Mouse (Mus musculus): ENCODE measurements at regions not wholly inside any gene's neighbourhood (a gene's known extent, or its start where the extent isn't known, plus 50 kb on each side); places are given as distances from the start of the nearest gene placed in this dataset.
"Not testable (repeated sequence)": the region's sequence is repeated elsewhere in the genome, so short reads cannot be mapped to it uniquely, and the experiment has no call there.

- DNase-seq (ENCODE audit: low spot score in 2 of 2) = no peak
Observed at GRCm38 (mm10) chr14:45806726-45807280, 148.9 kb upstream of the Ddhd1 start.

GRCm38 (mm10) chr14:45807767-45808166 is 149.8 kb upstream of the Ddhd1 start:
- no peak for DNase-seq (ENCODE audit: low spot score in 2 of 2)

- DNase-seq (ENCODE audit: low spot score in 2 of 2) = no peak
Observed at GRCm38 (mm10) chr14:45809491-45809890, 151.5 kb upstream of the Ddhd1 start.

- no peak for DNase-seq (ENCODE audit: low spot score in 2 of 2)
Observed at GRCm38 (mm10) chr14:45810101-45810500, 152.2 kb upstream of the Ddhd1 start.

GRCm38 (mm10) chr14:45810630-45811029 is 152.7 kb upstream of the Ddhd1 start:
- DNase-seq (ENCODE audit: low spot score in 2 of 2) = no peak

GRCm38 (mm10) chr14:45815598-45815997 is 157.7 kb upstream of the Ddhd1 start:
- no peak for DNase-seq (ENCODE audit: low spot score in 2 of 2)

GRCm38 (mm10) chr14:45816611-45817010 is 158.7 kb upstream of the Ddhd1 start:
- not testable (repeated sequence) for DNase-seq (ENCODE audit: low spot score in 2 of 2)

- no peak for DNase-seq (ENCODE audit: low spot score in 2 of 2)
Observed at GRCm38 (mm10) chr14:45817756-45818155, 159.8 kb upstream of the Ddhd1 start.

GRCm38 (mm10) chr14:45824601-45825000 is 166.7 kb upstream of the Ddhd1 start:
- DNase-seq (ENCODE audit: low spot score in 2 of 2) = no peak

- no peak for DNase-seq (ENCODE audit: low spot score in 2 of 2)
Observed at GRCm38 (mm10) chr14:45826023-45826422, 168.1 kb upstream of the Ddhd1 start.

GRCm38 (mm10) chr14:45827096-45827495 is 169.2 kb upstream of the Ddhd1 start:
- DNase-seq (ENCODE audit: low spot score in 2 of 2) = no peak

- DNase-seq (ENCODE audit: low spot score in 2 of 2) = no peak
Observed at GRCm38 (mm10) chr14:45830457-45830856, 172.5 kb upstream of the Ddhd1 start.

- no peak for DNase-seq (ENCODE audit: low spot score in 2 of 2)
Observed at GRCm38 (mm10) chr14:45837039-45837438, 179.1 kb upstream of the Ddhd1 start.

GRCm38 (mm10) chr14:45843829-45844228 is 185.9 kb upstream of the Ddhd1 start:
- DNase-seq (ENCODE audit: low spot score in 2 of 2) = no peak

- no peak for DNase-seq (ENCODE audit: low spot score in 2 of 2)
Observed at GRCm38 (mm10) chr14:45850588-45850987, 192.6 kb upstream of the Ddhd1 start.

- DNase-seq (ENCODE audit: low spot score in 2 of 2) = peak in 1 of 2 experiments; percentile 62
Observed at GRCm38 (mm10) chr14:45878428-45878827, 220.5 kb upstream of the Ddhd1 start.

GRCm38 (mm10) chr14:45920783-45921182 is 262.8 kb upstream of the Ddhd1 start:
- no peak for DNase-seq (ENCODE audit: low spot score in 2 of 2)

GRCm38 (mm10) chr14:45943581-45943980 is 285.6 kb upstream of the Ddhd1 start:
- DNase-seq (ENCODE audit: low spot score in 2 of 2) = no peak

GRCm38 (mm10) chr14:45944101-45944500 is 286.2 kb upstream of the Ddhd1 start:
- no peak for DNase-seq (ENCODE audit: low spot score in 2 of 2)

- DNase-seq (ENCODE audit: low spot score in 2 of 2) = no peak
Observed at GRCm38 (mm10) chr14:45944506-45944905, 286.6 kb upstream of the Ddhd1 start.

GRCm38 (mm10) chr14:45956624-45957023 is 298.7 kb upstream of the Ddhd1 start:
- no peak for DNase-seq (ENCODE audit: low spot score in 2 of 2)

GRCm38 (mm10) chr14:45962474-45962873 is 304.5 kb upstream of the Ddhd1 start:
- no peak for DNase-seq (ENCODE audit: low spot score in 2 of 2)

- DNase-seq (ENCODE audit: low spot score in 2 of 2) = no peak
Observed at GRCm38 (mm10) chr14:45964043-45964442, 306.1 kb upstream of the Ddhd1 start.

- DNase-seq (ENCODE audit: low spot score in 2 of 2) = no peak
Observed at GRCm38 (mm10) chr14:45983206-45983857, 325.4 kb upstream of the Ddhd1 start.

Data from urinary bladder, postnatal 4 days (tissue).